Mouse (Mus musculus) intestine, embryonic 16.5 days (tissue): ENCODE results near the gene Actl11. TPM values are rescaled to one million over a fixed set of nuclear protein-coding genes. Genes with fewer than 3 reads are reported as not detected.

Experiments used
- ATAC-seq: fragments of 200-750 bp; cut with Nextera tagmentation; 2 replicates; pipeline ENCODE4 v1.8.0; 2017; ENCODE audit warnings: moderate TSS enrichment, moderate library complexity
- H3K27ac ChIP-seq: fragments of 300-500 bp; sonication (generic); 2 replicates; pipeline ENCODE4 v1.5.1; 2014; ENCODE audit warnings: mild to moderate bottlenecking, low read length
- H3K27me3 ChIP-seq: fragments of 300-500 bp; sonication (generic); replicated peaks from 2 replicates; pipeline ENCODE4 v1.6.1; 2014; ENCODE audit warnings: low read length, control low read depth, mixed read lengths; ENCODE audit not compliant: control insufficient read depth, insufficient read depth
- H3K36me3 ChIP-seq: fragments of 300-500 bp; sonication (generic); 2 replicates; pipeline ENCODE4 v1.6.1; 2014; ENCODE audit warnings: low read length, control low read depth; ENCODE audit not compliant: control insufficient read depth, insufficient read depth
- H3K4me1 ChIP-seq: fragments of 300-500 bp; sonication (generic); 2 replicates; pipeline ENCODE4 v1.6.1; 2014; ENCODE audit warnings: low read length, control low read depth, mixed read lengths; ENCODE audit not compliant: control insufficient read depth, insufficient read depth
- H3K4me2 ChIP-seq: fragments of 300-500 bp; sonication (generic); 2 replicates; pipeline ENCODE4 v1.6.1; 2014; ENCODE audit warnings: low read depth, low read length, control low read depth
- H3K4me3 ChIP-seq: fragments of 300-500 bp; sonication (generic); 2 replicates; pipeline ENCODE4 v1.5.1; 2014; ENCODE audit warnings: mild to moderate bottlenecking, low read length
- H3K9ac ChIP-seq: fragments of 300-500 bp; sonication (generic); 2 replicates; pipeline ENCODE4 v1.6.1; 2014; ENCODE audit warnings: low read depth, low read length
- H3K9me3 ChIP-seq: fragments of 300-500 bp; sonication (generic); 2 replicates; pipeline ENCODE4 v1.6.1; 2016; ENCODE audit warnings: low read length, control low read depth; ENCODE audit not compliant: control insufficient read depth
- WGBS: fragments of 180-500 bp; shearing (Covaris S2); extraction: QIAGEN DNeasy Blood & Tissue Kit; methylation state at CpG from one replicate; pipeline ENCODE4 v1.1.7; 2014; 5-methylcytosine and 5-hydroxymethylcytosine counted together
- polyA plus RNA-seq: library from polyadenylated mRNA; unstranded; fragments of >200 nt; fragmentation: Nextera tagmentation; extraction: Ambion mirVana; gene quantifications from 2 replicates; pipeline ENCODE4 v1.2.1, GENCODE M21; 2015

Gene Actl11
- polyA plus RNA-seq, result not detected in 2 replicates

DNA sequence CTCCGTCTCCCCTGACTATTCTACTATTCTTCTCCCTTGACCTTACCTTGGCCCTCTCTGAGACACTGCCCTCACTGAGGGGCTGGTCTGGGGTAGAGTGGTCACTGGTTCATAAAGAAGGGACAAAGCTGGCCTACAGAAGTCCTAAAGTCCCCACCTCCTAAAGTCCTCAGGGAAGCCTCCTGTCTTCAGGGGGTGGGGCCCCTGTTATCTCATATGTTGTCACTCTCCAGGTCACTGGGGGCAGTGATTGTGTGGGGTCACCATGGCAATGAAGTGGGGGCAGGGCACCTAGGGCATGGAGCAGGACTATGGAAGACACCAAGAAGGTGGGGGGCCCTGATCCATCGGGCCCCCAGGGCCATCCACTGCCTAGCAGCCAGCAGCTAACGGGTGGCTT, at the start of gene Actl11:
Actl11 (plus strand) TSS at position 301 of the 400 bp plus-strand sequence.
- H3K36me3 ChIP-seq, result no peaks in the 10 kb centered on the region
- ATAC-seq, result 0 out of 2 replicates have a peak, but pooled peaks have one; percentile 34
- 0 out of 2 replicates have a peak within 1 kb of the TSS, but pooled peaks have one; percentile 2 for H3K9ac ChIP-seq
- H3K9me3 ChIP-seq, result no peaks in the 10 kb centered on the region
- peaks cover 22% of the 10 kb centered on the region for H3K4me1 ChIP-seq
- H3K27me3 ChIP-seq, result no peaks in the 10 kb centered on the region
- no peak within 1 kb of the TSS for H3K4me2 ChIP-seq
- 72% methylated on average over 3 of the region's 3 CpGs for WGBS
- H3K27ac ChIP-seq, result no peak within 1 kb of the TSS
- H3K4me3 ChIP-seq, result no peak within 1 kb of the TSS

DNA sequence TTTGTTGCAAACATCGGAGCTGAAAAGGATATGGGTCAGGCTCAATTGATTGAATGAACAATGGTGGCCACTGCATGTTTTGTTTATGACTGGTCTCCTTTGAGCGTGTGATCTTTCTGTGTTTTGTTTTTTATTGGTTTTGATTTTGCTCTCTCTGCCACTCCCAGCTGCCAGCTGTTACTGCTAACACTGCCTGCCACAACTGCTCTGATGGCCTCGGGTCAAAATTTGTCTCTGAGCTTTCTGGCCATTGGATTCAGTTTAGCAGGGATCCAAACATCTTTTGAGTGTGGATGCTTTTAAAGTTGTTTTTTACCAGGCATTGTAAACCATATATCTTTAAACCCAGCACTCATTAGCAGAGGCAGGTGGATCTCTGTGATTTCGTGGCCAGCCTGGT, 47.9 kb upstream of the Actl11 start:
- no peak overlapping the region for H3K27ac ChIP-seq
- 65% methylated on average over 4 of the region's 4 CpGs for WGBS
- ATAC-seq, result no peak

GRCm38 (mm10) chr9:107887804-107888266, 40.4 kb upstream of the Actl11 start, which contains the start of gene Mon1a:
Gene Mon1a, plus strand, starts transcription at chr9:107888151.
- Histone ChIP-seq H3K27me3 (0 out of 2 replicates have a peak, but pooled peaks cover 4% of the 10 kb centered on the region), H3K36me3 (no peaks in the 10 kb centered on the region; the same call in 1 of the 2 replicates), H3K27ac (peak within 1 kb of the TSS; percentile 82), H3K4me1 (peaks cover 11% of the 10 kb centered on the region; the same call in 1 of the 2 replicates), H3K4me2 (peak within 1 kb of the TSS; percentile 86), H3K4me3 (peak within 1 kb of the TSS; percentile 84), H3K9me3 (no peaks in the 10 kb centered on the region), H3K9ac (peak within 1 kb of the TSS; percentile 80)
- WGBS, result under 1% methylated on average over 28 of the region's 28 CpGs
- peak; percentile 95 for ATAC-seq

More for the DNA sequence above, 47.9 kb upstream of the Actl11 start:
- no peak overlapping the region for H3K4me3 ChIP-seq
- no peaks in the 10 kb centered on the region for H3K36me3 ChIP-seq
- H3K9me3 ChIP-seq, result no peaks in the 10 kb centered on the region
- H3K4me2 ChIP-seq, result no peak overlapping the region
- no peaks in the 10 kb centered on the region for H3K4me1 ChIP-seq
- no peaks in the 10 kb centered on the region for H3K27me3 ChIP-seq
- H3K9ac ChIP-seq, result no peak overlapping the region

DNA sequence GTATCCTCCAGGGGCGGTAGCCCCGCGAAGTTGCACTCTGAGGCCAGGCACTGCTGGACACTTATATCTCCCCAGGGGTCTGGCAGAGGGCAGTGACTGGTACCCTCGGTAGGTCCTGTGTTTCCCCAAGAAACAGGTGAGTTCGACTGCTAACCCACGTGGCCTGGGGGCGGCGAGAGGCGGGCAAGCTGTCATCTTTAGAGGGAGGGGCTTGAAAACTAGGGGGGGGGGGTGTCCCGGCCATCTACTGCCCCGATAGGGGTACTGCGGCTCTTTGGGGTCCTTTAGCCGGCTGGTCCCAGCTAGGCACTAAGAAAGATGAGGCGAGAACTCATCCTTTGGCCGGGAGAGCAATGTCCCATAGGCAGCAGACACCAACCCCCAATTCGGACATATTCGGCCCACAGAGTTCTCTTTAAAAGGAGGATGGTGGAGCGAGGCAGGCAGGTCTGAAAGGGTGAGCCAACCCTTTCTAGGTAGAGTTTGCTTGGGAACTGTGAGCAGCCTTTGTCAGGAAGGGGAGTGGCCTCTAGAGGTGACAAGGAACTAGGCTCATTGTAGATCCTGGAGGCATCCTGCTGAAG, 39.9 kb upstream of the Actl11 start:
- Histone ChIP-seq H3K27ac (peak overlapping the region; percentile 82), H3K4me1 (peaks cover 11% of the 10 kb centered on the region; the same call in 1 of the 2 replicates), H3K27me3 (0 out of 2 replicates have a peak, but pooled peaks cover 4% of the 10 kb centered on the region), H3K9me3 (no peaks in the 10 kb centered on the region), H3K36me3 (no peaks in the 10 kb centered on the region; the same call in 1 of the 2 replicates), H3K4me3 (peak overlapping the region; percentile 84), H3K9ac (peak overlapping the region; percentile 80), H3K4me2 (peak overlapping the region; percentile 86)
- ATAC-seq, result peak; percentile 65
- under 1% methylated on average over 18 of the region's 18 CpGs for WGBS

DNA sequence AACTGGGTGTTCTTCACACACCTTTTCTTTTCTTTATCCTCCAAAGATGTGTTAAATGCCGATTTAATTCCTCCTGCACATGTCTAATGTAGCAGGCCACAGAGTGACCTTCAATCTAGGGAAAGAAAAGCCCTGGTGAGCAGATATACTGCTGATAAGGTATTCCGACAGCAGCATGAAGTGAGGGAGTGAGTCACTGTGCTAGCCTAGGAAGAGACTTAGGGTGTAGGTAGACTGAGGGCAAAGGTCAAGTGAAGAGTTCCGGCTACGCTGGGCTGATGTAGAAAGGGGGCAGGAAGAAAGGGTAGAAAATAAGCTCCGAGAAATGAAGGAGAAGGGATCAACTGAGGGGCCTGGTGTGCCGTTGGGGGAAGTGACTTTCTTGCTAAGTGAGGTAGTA, 38.0 kb upstream of the Actl11 start:
- peak overlapping the region; percentile 86; the same call in 1 of the 2 replicates for H3K4me2 ChIP-seq
- 0 out of 2 replicates have a peak, but pooled peaks cover 4% of the 10 kb centered on the region for H3K27me3 ChIP-seq
- peak; percentile 75 for ATAC-seq
- H3K9me3 ChIP-seq, result no peaks in the 10 kb centered on the region
- 65% methylated on average over 6 of the region's 6 CpGs for WGBS
- H3K9ac ChIP-seq, result no peak overlapping the region
- no peaks in the 10 kb centered on the region; the same call in 1 of the 2 replicates for H3K36me3 ChIP-seq
- peak overlapping the region; percentile 1; the same call in 1 of the 2 replicates for H3K4me3 ChIP-seq
- H3K4me1 ChIP-seq, result peaks cover 11% of the 10 kb centered on the region; the same call in 1 of the 2 replicates
- H3K27ac ChIP-seq, result peak overlapping the region; percentile 82

DNA sequence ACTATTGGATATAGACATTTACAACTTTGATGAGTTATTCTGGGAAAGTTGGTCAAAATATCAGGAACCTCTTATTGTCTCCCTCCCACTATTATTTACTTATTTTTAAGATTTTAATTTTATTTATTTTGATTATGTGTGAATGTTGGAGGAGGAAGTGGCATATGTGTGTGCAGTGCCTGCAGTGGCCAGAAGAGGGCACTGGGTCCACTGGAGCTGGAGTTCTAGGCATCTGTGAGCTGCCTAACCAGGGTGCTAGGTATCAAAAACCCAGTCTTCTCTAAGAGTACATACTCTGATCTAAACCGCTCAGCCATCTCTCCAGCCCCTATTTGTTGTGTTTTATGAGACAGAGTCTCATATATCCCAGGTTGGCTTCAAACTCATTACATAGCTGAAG, 37.2 kb upstream of the Actl11 start:
- 0 out of 2 replicates have a peak overlapping the region, but pooled peaks have one; percentile 1 for H3K27ac ChIP-seq
- H3K36me3 ChIP-seq, result no peaks in the 10 kb centered on the region; the same call in 1 of the 2 replicates
- no peak overlapping the region for H3K9ac ChIP-seq
- H3K4me1 ChIP-seq, result peaks cover 11% of the 10 kb centered on the region; the same call in 1 of the 2 replicates
- no peak for ATAC-seq
- no peaks in the 10 kb centered on the region for H3K9me3 ChIP-seq
- WGBS, result 97% methylated on average over 1 of the region's 1 CpGs
- H3K27me3 ChIP-seq, result 0 out of 2 replicates have a peak, but pooled peaks cover 4% of the 10 kb centered on the region
- H3K4me3 ChIP-seq, result no peak overlapping the region
- H3K4me2 ChIP-seq, result no peak overlapping the region

GRCm38 (mm10) chr9:107898563-107898962, 29.7 kb upstream of the Actl11 start:
- Histone ChIP-seq H3K9ac (no peak overlapping the region), H3K9me3 (no peaks in the 10 kb centered on the region), H3K4me3 (no peak overlapping the region), H3K27me3 (no peaks in the 10 kb centered on the region), H3K36me3 (peaks cover 2% of the 10 kb centered on the region; the same call in 1 of the 2 replicates), H3K27ac (no peak overlapping the region), H3K4me1 (no peaks in the 10 kb centered on the region), H3K4me2 (no peak overlapping the region)
- WGBS, result 88% methylated on average over 10 of the region's 10 CpGs
- ATAC-seq, result no peak

DNA sequence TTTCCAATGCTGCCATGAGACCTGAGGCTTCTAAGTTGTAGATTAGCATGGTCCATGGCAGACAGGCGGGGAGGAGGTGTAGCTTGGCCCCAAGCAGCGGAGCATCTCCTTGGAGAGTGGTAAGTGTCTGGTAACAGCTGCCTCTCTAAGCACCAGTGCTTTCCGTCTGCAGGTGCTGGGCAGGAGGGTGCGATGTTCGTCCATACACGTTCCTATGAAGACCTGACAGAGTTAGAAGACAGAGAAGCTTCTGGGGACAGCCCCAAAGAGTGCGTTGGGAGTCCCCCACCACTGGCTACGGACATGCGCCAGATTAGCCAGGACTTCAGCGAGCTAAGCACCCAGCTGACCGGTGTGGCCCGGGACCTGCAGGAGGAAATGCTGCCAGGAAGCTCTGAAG, 28.4 kb upstream of the Actl11 start:
- no peaks in the 10 kb centered on the region for H3K27me3 ChIP-seq
- H3K9me3 ChIP-seq, result no peaks in the 10 kb centered on the region
- no peak overlapping the region for H3K9ac ChIP-seq
- 81% methylated on average over 12 of the region's 12 CpGs for WGBS
- ATAC-seq, result no peak
- no peak overlapping the region for H3K27ac ChIP-seq
- 0 out of 2 replicates have a peak, but pooled peaks cover under 1% of the 10 kb centered on the region for H3K4me1 ChIP-seq
- peaks cover 2% of the 10 kb centered on the region; the same call in 1 of the 2 replicates for H3K36me3 ChIP-seq
- H3K4me3 ChIP-seq, result no peak overlapping the region
- no peak overlapping the region for H3K4me2 ChIP-seq

- H3K9me3 ChIP-seq, result no peaks in the 10 kb centered on the region
- peaks cover 2% of the 10 kb centered on the region; the same call in 1 of the 2 replicates for H3K36me3 ChIP-seq
- H3K4me2 ChIP-seq, result peak overlapping the region; percentile 37
- H3K4me3 ChIP-seq, result peak overlapping the region; percentile 31
- H3K4me1 ChIP-seq, result peaks cover 7% of the 10 kb centered on the region
- peak; percentile 59 for ATAC-seq
- H3K27ac ChIP-seq, result no peak overlapping the region
- WGBS, result 14% methylated on average over 44 of the region's 44 CpGs
- H3K27me3 ChIP-seq, result no peaks in the 10 kb centered on the region
- H3K9ac ChIP-seq, result peak overlapping the region; percentile 47
Observed at GRCm38 (mm10) chr9:107900840-107901626, 27.2 kb upstream of the Actl11 start.
